Mouse (Mus musculus) limb, embryonic 15.5 days (tissue): ENCODE results near the gene Chd1. TPM values are rescaled to one million over a fixed set of nuclear protein-coding genes. Genes with fewer than 3 reads are reported as not detected.

Experiments used
- ATAC-seq: fragments of 200-750 bp; cut with Nextera tagmentation; 2 replicates; pipeline ENCODE4 v1.8.0; 2017; ENCODE audit warnings: low read depth, moderate TSS enrichment; ENCODE audit not compliant: insufficient number of reproducible peaks, low FRiP score, low TSS enrichment
- H3K27ac ChIP-seq: fragments of 300-500 bp; sonication (generic); 2 replicates; pipeline ENCODE4 v1.5.1; 2015; ENCODE audit warnings: moderate library complexity, mild to moderate bottlenecking, inconsistent platforms
- H3K27me3 ChIP-seq: fragments of 300-500 bp; sonication (generic); 2 replicates; pipeline ENCODE4 v1.6.1; 2015; ENCODE audit warnings: inconsistent platforms
- H3K36me3 ChIP-seq: fragments of 300-500 bp; sonication (generic); 2 replicates; pipeline ENCODE4 v1.6.1; 2015; ENCODE audit warnings: inconsistent platforms
- H3K4me1 ChIP-seq: fragments of 300-500 bp; sonication (generic); 2 replicates; pipeline ENCODE4 v1.6.1; 2015; ENCODE audit warnings: inconsistent platforms
- H3K4me2 ChIP-seq: fragments of 300-500 bp; sonication (generic); 2 replicates; pipeline ENCODE4 v1.6.1; 2015; ENCODE audit warnings: mild to moderate bottlenecking, inconsistent platforms
- H3K4me3 ChIP-seq: fragments of 300-500 bp; sonication (generic); 2 replicates; pipeline ENCODE4 v1.5.1; 2015; ENCODE audit warnings: mild to moderate bottlenecking, inconsistent platforms
- H3K9ac ChIP-seq: fragments of 300-500 bp; sonication (generic); 2 replicates; pipeline ENCODE4 v1.6.1; 2015; ENCODE audit warnings: inconsistent platforms
- H3K9me3 ChIP-seq: fragments of 300-500 bp; sonication (generic); 2 replicates; pipeline ENCODE4 v1.6.1; 2016; ENCODE audit warnings: inconsistent platforms
- WGBS: fragments of 180-500 bp; shearing (Covaris S2); methylation state at CpG from one replicate; pipeline ENCODE4 v1.1.7; 2015; 5-methylcytosine and 5-hydroxymethylcytosine counted together
- polyA plus RNA-seq: library from polyadenylated mRNA; unstranded; fragments of >200 nt; fragmentation: Nextera tagmentation; extraction: Ambion mirVana; gene quantifications from 2 replicates; pipeline ENCODE4 v1.2.1, GENCODE M21; 2015

Gene Chd1
- polyA plus RNA-seq, 1 experiment from 2014 or later = 26.5 TPM

GRCm38 (mm10) chr17:15790716-15791115 is 85.9 kb downstream of the Chd1 start:
- Histone ChIP-seq H3K36me3 (no peaks in the 10 kb centered on the region), H3K27me3 (no peaks in the 10 kb centered on the region), H3K4me2 (no peak overlapping the region), H3K9ac (no peak overlapping the region), H3K9me3 (no peaks in the 10 kb centered on the region), H3K27ac (no peak overlapping the region), H3K4me3 (no peak overlapping the region), H3K4me1 (no peaks in the 10 kb centered on the region)
- whole genome bisulfite sequencing = 89% methylated on average over 8 of the region's 8 CpGs
- ATAC-seq = no peak

- ATAC-seq = no peak
- H3K9ac ChIP-seq = no peak overlapping the region
- no peak overlapping the region for H3K4me2 ChIP-seq
- H3K4me3 ChIP-seq = no peak overlapping the region
- no peaks in the 10 kb centered on the region for H3K9me3 ChIP-seq
- no peaks in the 10 kb centered on the region for H3K36me3 ChIP-seq
- WGBS = 77% methylated on average over 3 of the region's 3 CpGs
- H3K27me3 ChIP-seq = no peaks in the 10 kb centered on the region
- no peaks in the 10 kb centered on the region for H3K4me1 ChIP-seq
- H3K27ac ChIP-seq = no peak overlapping the region
Measured at GRCm38 (mm10) chr17:15799195-15799793, 94.5 kb downstream of the Chd1 start.

GRCm38 (mm10) chr17:15804008-15804812 is 99.4 kb downstream of the Chd1 start:
- no peak overlapping the region for H3K9ac ChIP-seq
- WGBS = 44% methylated on average over 15 of the region's 15 CpGs
- peaks cover 21% of the 10 kb centered on the region for H3K36me3 ChIP-seq
- H3K4me1 ChIP-seq = peaks cover 19% of the 10 kb centered on the region
- no peaks in the 10 kb centered on the region for H3K27me3 ChIP-seq
- no peak overlapping the region for H3K27ac ChIP-seq
- no peak for ATAC-seq
- H3K9me3 ChIP-seq = no peaks in the 10 kb centered on the region
- H3K4me3 ChIP-seq = no peak overlapping the region
- H3K4me2 ChIP-seq = no peak overlapping the region

- H3K4me3 ChIP-seq = no peak overlapping the region
- H3K27ac ChIP-seq = no peak overlapping the region
- no peak for ATAC-seq
- H3K4me1 ChIP-seq = peaks cover 41% of the 10 kb centered on the region
- peaks cover 21% of the 10 kb centered on the region for H3K36me3 ChIP-seq
- H3K9me3 ChIP-seq = no peaks in the 10 kb centered on the region
- no peak overlapping the region for H3K4me2 ChIP-seq
- no peaks in the 10 kb centered on the region for H3K27me3 ChIP-seq
- 88% methylated on average over 23 of the region's 23 CpGs for WGBS
- H3K9ac ChIP-seq = no peak overlapping the region
Measured at GRCm38 (mm10) chr17:15807295-15807984, 102.7 kb downstream of the Chd1 start.

GRCm38 (mm10) chr17:15808015-15808414 is 103.2 kb downstream of the Chd1 start:
- Histone ChIP-seq H3K4me3 (no peak overlapping the region), H3K36me3 (peaks cover 21% of the 10 kb centered on the region), H3K4me2 (no peak overlapping the region), H3K9me3 (no peaks in the 10 kb centered on the region), H3K9ac (no peak overlapping the region), H3K27me3 (no peaks in the 10 kb centered on the region), H3K4me1 (peaks cover 46% of the 10 kb centered on the region), H3K27ac (peak overlapping the region; percentile 79)
- 57% methylated on average over 4 of the region's 4 CpGs for WGBS
- ATAC-seq = no peak

GRCm38 (mm10) chr17:15808468-15809374 is 104.0 kb downstream of the Chd1 start:
- H3K4me3 ChIP-seq = no peak overlapping the region
- H3K4me1 ChIP-seq = peaks cover 52% of the 10 kb centered on the region

GRCm38 (mm10) chr17:15809949-15810348 is 105.2 kb downstream of the Chd1 start:
- no peak overlapping the region for H3K4me2 ChIP-seq
- ATAC-seq = no peak
- H3K27me3 ChIP-seq = no peaks in the 10 kb centered on the region
- H3K4me3 ChIP-seq = no peak overlapping the region
- peaks cover 60% of the 10 kb centered on the region for H3K4me1 ChIP-seq
- H3K9me3 ChIP-seq = no peaks in the 10 kb centered on the region
- peak overlapping the region; percentile 79 for H3K27ac ChIP-seq
- WGBS = 60% methylated on average over 2 of the region's 2 CpGs
- H3K36me3 ChIP-seq = peaks cover 21% of the 10 kb centered on the region
- no peak overlapping the region for H3K9ac ChIP-seq

More at GRCm38 (mm10) chr17:15808468-15809374, 104.0 kb downstream of the Chd1 start:
- Histone ChIP-seq H3K4me2 (peak overlapping the region; percentile 17; the same call in 1 of the 2 replicates), H3K36me3 (peaks cover 21% of the 10 kb centered on the region), H3K27me3 (no peaks in the 10 kb centered on the region), H3K9ac (no peak overlapping the region), H3K9me3 (no peaks in the 10 kb centered on the region), H3K27ac (peak overlapping the region; percentile 79)
- 13% methylated on average over 10 of the region's 10 CpGs for WGBS
- peak; percentile 68 for ATAC-seq

- H3K9me3 ChIP-seq = no peaks in the 10 kb centered on the region
- no peak for ATAC-seq
- H3K27me3 ChIP-seq = no peaks in the 10 kb centered on the region
- 40% methylated on average over 13 of the region's 13 CpGs for WGBS
- no peak overlapping the region for H3K9ac ChIP-seq
- H3K4me2 ChIP-seq = no peak overlapping the region
- peaks cover 63% of the 10 kb centered on the region for H3K4me1 ChIP-seq
- H3K36me3 ChIP-seq = peaks cover 12% of the 10 kb centered on the region
- no peak overlapping the region for H3K4me3 ChIP-seq
- H3K27ac ChIP-seq = peak overlapping the region; percentile 67
Measured at GRCm38 (mm10) chr17:15812136-15812778, 107.5 kb downstream of the Chd1 start.

- no peak for ATAC-seq
- no peak overlapping the region for H3K9ac ChIP-seq
- WGBS = 23% methylated on average over 3 of the region's 3 CpGs
- no peak overlapping the region for H3K4me2 ChIP-seq
- H3K4me1 ChIP-seq = peaks cover 58% of the 10 kb centered on the region
- H3K4me3 ChIP-seq = no peak overlapping the region
- H3K9me3 ChIP-seq = no peaks in the 10 kb centered on the region
- H3K27me3 ChIP-seq = no peaks in the 10 kb centered on the region
- peaks cover 14% of the 10 kb centered on the region for H3K36me3 ChIP-seq
- peak overlapping the region; percentile 67 for H3K27ac ChIP-seq
Measured at GRCm38 (mm10) chr17:15813658-15814212, 109.0 kb downstream of the Chd1 start.

- H3K4me2 ChIP-seq = no peak overlapping the region
- no peaks in the 10 kb centered on the region for H3K27me3 ChIP-seq
- peaks cover 14% of the 10 kb centered on the region for H3K36me3 ChIP-seq
- no peak overlapping the region for H3K9ac ChIP-seq
- H3K4me1 ChIP-seq = peaks cover 57% of the 10 kb centered on the region
- no peak overlapping the region for H3K27ac ChIP-seq
- no peak for ATAC-seq
- no peaks in the 10 kb centered on the region for H3K9me3 ChIP-seq
- 73% methylated on average over 10 of the region's 10 CpGs for WGBS
- H3K4me3 ChIP-seq = no peak overlapping the region
Measured at GRCm38 (mm10) chr17:15815312-15816018, 110.7 kb downstream of the Chd1 start.
